Mouse (Mus musculus): Measurements from ENCODE around the gene Cgrrf1. TPM values are rescaled to one million over a fixed set of nuclear protein-coding genes. Genes with fewer than 3 reads are reported as not detected.

Gene Cgrrf1
- polyA plus RNA-seq, 1 experiment = 8.0 TPM

DNA sequence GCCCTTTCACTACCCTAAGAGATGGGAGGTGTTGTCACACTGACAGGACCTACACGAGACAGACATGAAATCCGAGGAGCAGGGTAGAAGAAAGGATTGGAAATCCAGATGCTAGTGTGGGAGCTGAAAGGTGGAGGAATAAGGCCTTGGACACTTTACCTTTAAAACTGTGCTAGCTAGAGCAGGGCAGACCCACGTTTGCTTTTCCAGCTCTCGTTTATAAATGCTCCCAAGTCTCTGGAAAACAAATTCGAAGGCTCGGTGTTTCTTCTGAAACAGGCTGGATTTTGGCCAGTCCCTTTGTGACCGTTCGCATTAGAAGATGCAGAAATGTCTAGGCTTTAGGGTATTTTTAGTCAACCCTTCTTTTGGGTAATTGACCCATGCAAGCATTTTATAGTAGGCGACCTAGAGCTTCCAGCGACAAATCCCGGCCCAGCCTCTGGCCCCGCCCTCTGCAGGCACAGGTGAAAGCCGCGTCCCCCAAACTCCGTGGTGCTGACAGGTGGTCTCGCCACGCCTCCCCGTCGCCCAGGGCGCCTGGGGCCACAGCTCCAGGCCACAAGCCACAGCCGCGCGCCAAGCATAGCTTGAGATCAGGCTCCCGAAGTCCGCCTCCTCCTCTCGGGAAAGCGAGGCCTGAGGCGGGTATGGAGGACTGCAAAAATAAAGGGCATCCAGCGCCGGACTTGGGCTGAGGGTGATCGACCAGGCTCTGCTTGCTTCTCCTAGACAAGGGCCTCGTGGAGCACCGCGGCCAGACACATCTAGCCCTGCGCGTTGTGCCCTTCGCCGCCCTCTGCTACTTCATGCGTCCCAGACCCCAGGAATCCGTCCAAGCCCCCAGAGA is 49.9 kb downstream of the Cgrrf1 start:
- H3K4me3 ChIP-seq (ENCODE audit: control insufficient read depth, insufficient read depth, low read length) = no peak overlapping the region
- WGBS = 19% methylated on average over 40 of the region's 40 CpGs
- H3K36me3 ChIP-seq (ENCODE audit: control insufficient read depth, insufficient read depth, low read length) = no peaks in the 10 kb centered on the region
- no peak for TF ChIP-seq CTCF (IDR thresholded peaks at IDR 0.05; ENCODE audit: borderline replicate concordance, control insufficient read depth, extremely low read depth, insufficient read depth, low read length, poor library complexity)
- no peak for TF ChIP-seq POLR2A (IDR thresholded peaks at IDR 0.05; ENCODE audit: control insufficient read depth, extremely low read depth, insufficient read depth, low read length, poor library complexity)
- H3K27me3 ChIP-seq (ENCODE audit: control insufficient read depth, insufficient read depth, low read length) = peaks cover 23% of the 10 kb centered on the region
- H3K27ac ChIP-seq (ENCODE audit: control insufficient read depth, insufficient read depth, low read length) = no peak overlapping the region
- peaks cover 10% of the 10 kb centered on the region for H3K4me1 ChIP-seq (replicated peaks; ENCODE audit: control insufficient read depth, insufficient read depth, low read length)
- peak; percentile 5 for DNase-seq

GRCm38 (mm10) chr14:46882431-46883067 is 50.6 kb downstream of the Cgrrf1 start, which contains the start of gene Samd4:
Gene Samd4, plus strand, starts transcription at chr14:46882854.
- Histone ChIP-seq H3K4me3 (ENCODE audit: control insufficient read depth, insufficient read depth, low read length) (peak within 1 kb of the TSS; percentile 20), H3K4me1 (replicated peaks; ENCODE audit: control insufficient read depth, insufficient read depth, low read length) (peaks cover 10% of the 10 kb centered on the region), H3K36me3 (ENCODE audit: control insufficient read depth, insufficient read depth, low read length) (no peaks in the 10 kb centered on the region), H3K27me3 (ENCODE audit: control insufficient read depth, insufficient read depth, low read length) (peaks cover 23% of the 10 kb centered on the region), H3K27ac (ENCODE audit: control insufficient read depth, insufficient read depth, low read length) (no peak within 1 kb of the TSS)
- DNase-seq = peak; percentile 5
- no peak for TF ChIP-seq POLR2A (IDR thresholded peaks at IDR 0.05; ENCODE audit: control insufficient read depth, extremely low read depth, insufficient read depth, low read length, poor library complexity)
- TF ChIP-seq CTCF (IDR thresholded peaks at IDR 0.05; ENCODE audit: borderline replicate concordance, control insufficient read depth, extremely low read depth, insufficient read depth, low read length, poor library complexity) = no peak
- 2% methylated on average over 54 of the region's 54 CpGs for WGBS

- Histone ChIP-seq H3K36me3 (ENCODE audit: control insufficient read depth, insufficient read depth, low read length) (no peaks in the 10 kb centered on the region), H3K4me1 (replicated peaks; ENCODE audit: control insufficient read depth, insufficient read depth, low read length) (peaks cover 10% of the 10 kb centered on the region), H3K27me3 (ENCODE audit: control insufficient read depth, insufficient read depth, low read length) (peaks cover 23% of the 10 kb centered on the region), H3K27ac (ENCODE audit: control insufficient read depth, insufficient read depth, low read length) (no peak overlapping the region), H3K4me3 (ENCODE audit: control insufficient read depth, insufficient read depth, low read length) (peak overlapping the region; percentile 20)
- 2% methylated on average over 67 of the region's 70 CpGs for WGBS
- DNase-seq = peak; percentile 11
- TF ChIP-seq POLR2A (IDR thresholded peaks at IDR 0.05; ENCODE audit: control insufficient read depth, extremely low read depth, insufficient read depth, low read length, poor library complexity) (no peak), CTCF (IDR thresholded peaks at IDR 0.05; ENCODE audit: borderline replicate concordance, control insufficient read depth, extremely low read depth, insufficient read depth, low read length, poor library complexity) (no peak)
These were observed 51.3 kb downstream of the Cgrrf1 start for GRCm38 (mm10) chr14:46883068-46883870.

DNA sequence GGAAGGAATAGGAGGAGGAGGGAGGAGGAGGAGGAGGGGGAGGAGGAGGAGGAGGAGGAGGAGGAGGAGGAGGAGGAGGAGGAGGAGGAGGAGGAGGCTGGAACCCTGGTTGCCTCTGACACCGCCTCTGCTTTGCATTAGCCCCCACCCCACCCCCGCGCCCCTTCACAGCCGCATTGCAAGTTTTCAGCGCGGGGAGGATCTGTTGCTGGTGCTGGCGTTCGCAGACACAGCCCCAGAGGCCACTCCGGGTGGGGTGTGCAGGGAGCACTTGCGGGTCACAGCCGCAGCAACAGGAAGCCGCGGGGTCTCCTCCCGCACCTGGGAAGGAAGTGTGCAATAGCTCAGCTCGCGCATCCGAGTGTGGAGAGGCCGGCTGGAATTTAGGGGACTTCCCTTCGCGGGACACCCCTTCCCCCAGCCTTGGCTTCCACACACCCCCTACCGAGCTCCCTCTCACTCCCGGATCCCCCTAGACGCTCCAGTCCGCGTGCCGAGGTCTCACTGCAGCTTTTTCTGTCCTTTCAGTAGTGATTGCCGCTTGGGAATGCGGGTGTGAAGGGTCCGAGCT is 52.0 kb downstream of the Cgrrf1 start:
- peaks cover 23% of the 10 kb centered on the region for H3K27me3 ChIP-seq (ENCODE audit: control insufficient read depth, insufficient read depth, low read length)
- WGBS = under 1% methylated on average over 29 of the region's 29 CpGs

GRCm38 (mm10) chr14:46884701-46885428 is 52.9 kb downstream of the Cgrrf1 start:
- 2% methylated on average over 51 of the region's 52 CpGs for WGBS
- Histone ChIP-seq H3K27me3 (ENCODE audit: control insufficient read depth, insufficient read depth, low read length) (peaks cover 23% of the 10 kb centered on the region), H3K4me1 (replicated peaks; ENCODE audit: control insufficient read depth, insufficient read depth, low read length) (peaks cover 10% of the 10 kb centered on the region), H3K4me3 (ENCODE audit: control insufficient read depth, insufficient read depth, low read length) (peak overlapping the region; percentile 21), H3K36me3 (ENCODE audit: control insufficient read depth, insufficient read depth, low read length) (no peaks in the 10 kb centered on the region), H3K27ac (ENCODE audit: control insufficient read depth, insufficient read depth, low read length) (no peak overlapping the region)
- DNase-seq = peak; percentile 25
- TF ChIP-seq CTCF (IDR thresholded peaks at IDR 0.05; ENCODE audit: borderline replicate concordance, control insufficient read depth, extremely low read depth, insufficient read depth, low read length, poor library complexity) (no peak), POLR2A (IDR thresholded peaks at IDR 0.05; ENCODE audit: control insufficient read depth, extremely low read depth, insufficient read depth, low read length, poor library complexity) (no peak)

More for the DNA sequence above, 52.0 kb downstream of the Cgrrf1 start:
- Histone ChIP-seq H3K4me3 (ENCODE audit: control insufficient read depth, insufficient read depth, low read length) (peak overlapping the region; percentile 37), H3K4me1 (replicated peaks; ENCODE audit: control insufficient read depth, insufficient read depth, low read length) (peaks cover 10% of the 10 kb centered on the region), H3K27ac (ENCODE audit: control insufficient read depth, insufficient read depth, low read length) (no peak overlapping the region), H3K36me3 (ENCODE audit: control insufficient read depth, insufficient read depth, low read length) (no peaks in the 10 kb centered on the region)
- DNase-seq = peak; percentile 13
- TF ChIP-seq CTCF (IDR thresholded peaks at IDR 0.05; ENCODE audit: borderline replicate concordance, control insufficient read depth, extremely low read depth, insufficient read depth, low read length, poor library complexity) (no peak), POLR2A (IDR thresholded peaks at IDR 0.05; ENCODE audit: control insufficient read depth, extremely low read depth, insufficient read depth, low read length, poor library complexity) (no peak)

Measured in thymus, adult 2 months (tissue).